14 mouse cellular contexts compared by ENCODE assay signal in genomic region chr16:67096706-67097105, GRCm38 (mm10).
DNase-seq lines count a peak whose midpoint lies in the region; ATAC-seq and TF ChIP-seq lines count a peak whose summit lies in the region.
"Had no signal": no experiment of that assay in that cellular context is flagged by ENCODE, and none has a peak within 500 bp of the region (broad histone marks: within the 10 kb centered on the region; RNA-seq: fewer than 3 reads in every experiment).

No protein-coding gene starts in this region.

- H3K4me3 ChIP-seq in forebrain, embryonic 16.5 days (replicated peaks; ENCODE audit: low read length): no peak overlapping the region
- H3K4me3 ChIP-seq in forebrain, embryonic 14.5 days (ENCODE audit: low read depth, low read length): no peak overlapping the region
- H3K4me3 ChIP-seq in hindbrain, postnatal 0 days (ENCODE audit: low read length): no peak overlapping the region
- H3K4me3 ChIP-seq in hindbrain, embryonic 14.5 days (replicated peaks; ENCODE audit: low read length): no peak overlapping the region
- H3K4me3 ChIP-seq: intestine, embryonic 15.5 days; stomach, embryonic 15.5 days had no signal

- no peak overlapping the region for H3K4me2 ChIP-seq in forebrain, embryonic 16.5 days (ENCODE audit: low read length)
- H3K4me2 ChIP-seq in forebrain, embryonic 14.5 days (ENCODE audit: low read length): no peak overlapping the region
- no peak overlapping the region for H3K4me2 ChIP-seq in hindbrain, postnatal 0 days (ENCODE audit: low read depth, low read length)
- H3K4me2 ChIP-seq in hindbrain, embryonic 14.5 days (replicated peaks): no peak overlapping the region
- H3K4me2 ChIP-seq: intestine, embryonic 15.5 days; lung, embryonic 14.5 days; stomach, embryonic 15.5 days had no signal

- H3K27ac ChIP-seq in forebrain, embryonic 16.5 days (ENCODE audit: low read length): no peak overlapping the region
- no peak overlapping the region for H3K27ac ChIP-seq in forebrain, embryonic 14.5 days (ENCODE audit: low read depth, low read length)
- H3K27ac ChIP-seq in hindbrain, postnatal 0 days: no peak overlapping the region
- no peak overlapping the region for H3K27ac ChIP-seq in hindbrain, embryonic 14.5 days
- H3K27ac ChIP-seq: intestine, embryonic 15.5 days; stomach, embryonic 15.5 days had no signal

- 38% methylated on average over 6 of the region's 6 CpGs for whole genome bisulfite sequencing in forebrain, embryonic 16.5 days
- 64% methylated on average over 6 of the region's 6 CpGs for WGBS in forebrain, embryonic 14.5 days
- 43% methylated on average over 6 of the region's 6 CpGs for WGBS in hindbrain, postnatal 0 days
- 72% methylated on average over 6 of the region's 6 CpGs for WGBS in hindbrain, embryonic 14.5 days

- peak; percentile 67 for ATAC-seq in forebrain, embryonic 16.5 days
- no peak for ATAC-seq in forebrain, embryonic 14.5 days
- ATAC-seq in hindbrain, postnatal 0 days: peak; percentile 43; the same call in 1 of the 2 replicates
- no peak; the same call in 1 of the 2 replicates for ATAC-seq in hindbrain, embryonic 14.5 days (ENCODE audit: low FRiP score)
- ATAC-seq: intestine, embryonic 15.5 days had no signal

- no peaks in the 10 kb centered on the region for H3K9me3 ChIP-seq in forebrain, embryonic 16.5 days (ENCODE audit: control insufficient read depth, low read length)
- H3K9me3 ChIP-seq in forebrain, embryonic 14.5 days (replicated peaks; ENCODE audit: control insufficient read depth, low read length): no peaks in the 10 kb centered on the region
- H3K9me3 ChIP-seq in hindbrain, postnatal 0 days (ENCODE audit: low read length): no peaks in the 10 kb centered on the region
- no peaks in the 10 kb centered on the region for H3K9me3 ChIP-seq in hindbrain, embryonic 14.5 days (ENCODE audit: control insufficient read depth, low read length)
- H3K9me3 ChIP-seq: intestine, embryonic 15.5 days; stomach, embryonic 15.5 days had no signal

- no peak for TF ChIP-seq CTCF in hindbrain, postnatal 0 days (IDR thresholded peaks at IDR 0.05; ENCODE audit: low read depth)

- H3K27me3 ChIP-seq in forebrain, embryonic 16.5 days (replicated peaks; ENCODE audit: control insufficient read depth, insufficient read depth, low read length): no peaks in the 10 kb centered on the region
- no peaks in the 10 kb centered on the region for H3K27me3 ChIP-seq in forebrain, embryonic 14.5 days (replicated peaks; ENCODE audit: control insufficient read depth, insufficient read depth, low read length)
- no peaks in the 10 kb centered on the region for H3K27me3 ChIP-seq in hindbrain, postnatal 0 days (ENCODE audit: insufficient read depth, low read length)
- no peaks in the 10 kb centered on the region for H3K27me3 ChIP-seq in hindbrain, embryonic 14.5 days (ENCODE audit: control insufficient read depth, insufficient read depth, low read length)
- H3K27me3 ChIP-seq: intestine, embryonic 15.5 days; stomach, embryonic 15.5 days had no signal

- H3K9ac ChIP-seq in forebrain, embryonic 16.5 days (replicated peaks; ENCODE audit: low read depth, low read length): no peak overlapping the region
- no peak overlapping the region for H3K9ac ChIP-seq in forebrain, embryonic 14.5 days (ENCODE audit: low read length)
- no peak overlapping the region for H3K9ac ChIP-seq in hindbrain, postnatal 0 days (replicated peaks; ENCODE audit: low read length)
- H3K9ac ChIP-seq in hindbrain, embryonic 14.5 days: no peak overlapping the region
- H3K9ac ChIP-seq: intestine, embryonic 15.5 days; lung, embryonic 14.5 days; stomach, embryonic 15.5 days had no signal

- H3K36me3 ChIP-seq in forebrain, embryonic 16.5 days (ENCODE audit: control insufficient read depth, insufficient read depth): no peaks in the 10 kb centered on the region
- no peaks in the 10 kb centered on the region for H3K36me3 ChIP-seq in forebrain, embryonic 14.5 days (ENCODE audit: control insufficient read depth, insufficient read depth, low read length)
- H3K36me3 ChIP-seq in hindbrain, postnatal 0 days (ENCODE audit: insufficient read depth, low read length): no peaks in the 10 kb centered on the region
- no peaks in the 10 kb centered on the region for H3K36me3 ChIP-seq in hindbrain, embryonic 14.5 days (replicated peaks; ENCODE audit: control insufficient read depth, insufficient read depth)
- H3K36me3 ChIP-seq: intestine, embryonic 15.5 days; stomach, embryonic 15.5 days had no signal

- peaks cover 2% of the 10 kb centered on the region; the same call in 1 of the 2 replicates for H3K4me1 ChIP-seq in forebrain, embryonic 16.5 days (replicated peaks; ENCODE audit: control insufficient read depth, insufficient read depth, low read length)
- no peaks in the 10 kb centered on the region for H3K4me1 ChIP-seq in forebrain, embryonic 14.5 days (ENCODE audit: control insufficient read depth, insufficient read depth, low read length)
- H3K4me1 ChIP-seq in hindbrain, postnatal 0 days (ENCODE audit: insufficient read depth, low read length): no peaks in the 10 kb centered on the region
- no peaks in the 10 kb centered on the region; the same call in 1 of the 2 replicates for H3K4me1 ChIP-seq in hindbrain, embryonic 14.5 days (replicated peaks; ENCODE audit: control insufficient read depth, insufficient read depth, low read length)
- H3K4me1 ChIP-seq: intestine, embryonic 15.5 days; stomach, embryonic 15.5 days had no signal

- no peak for DNase-seq in forebrain, embryonic 14.5 days (ENCODE audit: low spot score)
- peak; percentile 49 for DNase-seq in hindbrain, postnatal 0 days (ENCODE audit: low spot score)
- DNase-seq in hindbrain, embryonic 14.5 days (ENCODE audit: low spot score): no peak
- peak; percentile 30 for DNase-seq in brain, embryonic 18.5 days (ENCODE audit: low read depth, low spot score)
- peak; percentile 13 to 39 for DNase-seq in left cerebral cortex, adult 18-20 months (ENCODE audit: low spot score in 2 of 2)
- DNase-seq in adrenal gland, adult (ENCODE audit: inconsistent age in 2 of 2, low spot score in 1 of 2): no peak
- no peak for DNase-seq in heart, postnatal 4 days
- DNase-seq: embryo, embryonic 11 days; kidney, postnatal 10 days; lung, embryonic 14.5 days; thymus, postnatal 36 days had no signal

Comparison
In these comparisons a context has a peak if more than half of its experiments do, and no peak if none do; other contexts are left out.
1. ATAC-seq: peak in forebrain, embryonic 16.5 days (single experiment) and hindbrain, postnatal 0 days (single experiment); none in forebrain, embryonic 14.5 days (single experiment) and hindbrain, embryonic 14.5 days (single experiment).
2. DNase-seq: peak in hindbrain, postnatal 0 days (single experiment), brain, embryonic 18.5 days (single experiment) and left cerebral cortex, adult 18-20 months (2 of 2); none in forebrain, embryonic 14.5 days (single experiment), hindbrain, embryonic 14.5 days (single experiment), adrenal gland, adult (0 of 2) and heart, postnatal 4 days (single experiment).